ENCODE assay signal across 8 mouse cellular contexts in genomic region chr5:38516267-38516666, GRCm38 (mm10). TPM values are rescaled to one million over a fixed set of nuclear protein-coding genes. Genes with fewer than 3 reads are reported as not detected.
A peak's percentile ranks its signal among the peaks of the same experiment; 100 is the strongest.
DNase-seq lines count a peak whose midpoint lies in the region; ATAC-seq and TF ChIP-seq lines count a peak whose summit lies in the region.

No protein-coding gene starts in this region.

- peak; percentile 41 for TF ChIP-seq CTCF in heart, postnatal 0 days (IDR thresholded peaks at IDR 0.05; ENCODE audit: low read depth)
- peak; percentile 75 for TF ChIP-seq CTCF in liver, embryonic 14.5 days (IDR thresholded peaks at IDR 0.05; ENCODE audit: low read depth)

- no peak overlapping the region for H3K27ac ChIP-seq in heart, postnatal 0 days (ENCODE audit: low read depth)
- no peak overlapping the region for H3K27ac ChIP-seq in liver, embryonic 14.5 days

- H3K4me2 ChIP-seq in heart, postnatal 0 days (ENCODE audit: low read depth, low read length), result no peak overlapping the region
- H3K4me2 ChIP-seq in liver, embryonic 14.5 days (ENCODE audit: low read depth), result no peak overlapping the region

- no peaks in the 10 kb centered on the region for H3K9me3 ChIP-seq in heart, postnatal 0 days (replicated peaks; ENCODE audit: control insufficient read depth, low read length)
- H3K9me3 ChIP-seq in liver, embryonic 14.5 days (ENCODE audit: control insufficient read depth, low read length), result no peaks in the 10 kb centered on the region

- H3K36me3 ChIP-seq in heart, postnatal 0 days (replicated peaks; ENCODE audit: control insufficient read depth, insufficient read depth, low read length), result no peaks in the 10 kb centered on the region
- peaks cover 4% of the 10 kb centered on the region for H3K36me3 ChIP-seq in liver, embryonic 14.5 days (replicated peaks; ENCODE audit: control insufficient read depth, insufficient read depth, low read depth)

- H3K4me3 ChIP-seq in heart, postnatal 0 days (ENCODE audit: low read depth, low read length), result no peak overlapping the region
- no peak overlapping the region for H3K4me3 ChIP-seq in liver, embryonic 14.5 days (ENCODE audit: insufficient read depth in 1 of 2, low read depth in 2 of 2, low read length in 2 of 2)

- DNase-seq in heart, postnatal 0 days (ENCODE audit: low spot score), result peak; percentile 46
- no peak for DNase-seq in heart, adult 11 months
- DNase-seq in B cell, adult 2 months, result peak; percentile 49 to 51
- peak; percentile 39 for DNase-seq in T-cell, adult 2 months (ENCODE audit: low spot score)
- DNase-seq in kidney, adult 8-10 months, result peak; percentile 39 to 53
- DNase-seq in liver, embryonic 14.5 days (ENCODE audit: low read depth in 3 of 3, low spot score in 3 of 3), result peak in 1 of 3 experiments; percentile 49
- DNase-seq in telencephalon, adult 2 months (ENCODE audit: low read depth, low spot score), result peak; percentile 43
- DNase-seq in yolk sac, embryonic 10.5 days (ENCODE audit: low spot score), result no peak

- H3K27me3 ChIP-seq in heart, postnatal 0 days (ENCODE audit: control insufficient read depth, insufficient read depth, low read length), result no peaks in the 10 kb centered on the region
- H3K27me3 ChIP-seq in liver, embryonic 14.5 days (ENCODE audit: control insufficient read depth, insufficient read depth, low read length), result no peaks in the 10 kb centered on the region

- no peaks in the 10 kb centered on the region for H3K4me1 ChIP-seq in heart, postnatal 0 days (ENCODE audit: control insufficient read depth, insufficient read depth)
- peaks cover under 1 to 15% of the 10 kb centered on the region in 2 experiments; a peak in 2 of 4 replicates for H3K4me1 ChIP-seq in liver, embryonic 14.5 days (replicated peaks; ENCODE audit: control insufficient read depth in 2 of 2, insufficient read depth in 2 of 2, low read length in 1 of 2)

- no peak overlapping the region for H3K9ac ChIP-seq in heart, postnatal 0 days (replicated peaks; ENCODE audit: low read depth, low read length)
- no peak overlapping the region for H3K9ac ChIP-seq in liver, embryonic 14.5 days (replicated peaks)

- no peak for TF ChIP-seq EP300 in heart, postnatal 0 days (IDR thresholded peaks at IDR 0.05; ENCODE audit: low read depth)
- no peak for TF ChIP-seq EP300 in liver, embryonic 14.5 days (IDR thresholded peaks at IDR 0.05; ENCODE audit: low read depth)

- ATAC-seq in heart, postnatal 0 days (ENCODE audit: insufficient read depth, low read depth), result no peak
- ATAC-seq in liver, embryonic 14.5 days (ENCODE audit: insufficient read depth), result peak; percentile 49; the same call in 1 of the 2 replicates

- 43% methylated on average over 6 of the region's 6 CpGs for WGBS in heart, postnatal 0 days
- 20% methylated on average over 6 of the region's 6 CpGs for WGBS in liver, embryonic 14.5 days (ENCODE audit: insufficient replicate concordance)

RNA-seq across cellular contexts. Expression of gene Slc2a9, which starts 13.3 kb away (rescaled TPM):
- 0.23 and 4.3 TPM in 2 replicates for total RNA-seq in heart, postnatal 0 days (2014; rRNA removed; ENCODE audit: low replicate concordance)
- 0.61 and 0.74 TPM in 2 replicates for polyA plus RNA-seq in heart, postnatal 0 days (2015; fragmentation: Nextera tagmentation; extraction: Ambion mirVana)
- 1.1 and 1.6 TPM in 2 replicates for polyA plus RNA-seq in liver, embryonic 14.5 days (2012; rRNA removed)
- 1.8 and 1.9 TPM in 2 replicates for polyA plus RNA-seq in liver, embryonic 14.5 days (2014; fragmentation: Nextera tagmentation; extraction: Ambion mirVana)

RNA-seq across cellular contexts. Expression of gene Wdr1, which starts 46.8 kb away (rescaled TPM):
- total RNA-seq in heart, postnatal 0 days (2014; rRNA removed; ENCODE audit: low replicate concordance), result 306 and 324 TPM in 2 replicates
- polyA plus RNA-seq in heart, postnatal 0 days (2015; fragmentation: Nextera tagmentation; extraction: Ambion mirVana), result 145 and 171 TPM in 2 replicates
- polyA plus RNA-seq in liver, embryonic 14.5 days (2012; rRNA removed), result 38.1 and 42.5 TPM in 2 replicates
- polyA plus RNA-seq in liver, embryonic 14.5 days (2014; fragmentation: Nextera tagmentation; extraction: Ambion mirVana), result 74.4 and 81.5 TPM in 2 replicates

Comparison
In these comparisons a context has a peak if more than half of its experiments do, and no peak if none do; other contexts are left out.
1. DNase-seq: peak in heart, postnatal 0 days (single experiment), B cell, adult 2 months (2 of 2), T-cell, adult 2 months (single experiment), kidney, adult 8-10 months (2 of 2) and telencephalon, adult 2 months (single experiment); none in heart, adult 11 months (single experiment) and yolk sac, embryonic 10.5 days (single experiment).